Mouse (Mus musculus) 3134 (cell line): ENCODE data around the gene Frem2.

Source experiments
- DNase-seq: peaks from one replicate; pipeline ENCODE4 v3.0.0-alpha.2; 2011; ENCODE audit warnings: low spot score; ENCODE audit not compliant: insufficient read length; ENCODE audit errors: extremely low read depth

The Frem2 gene

GRCm38 (mm10) chr3:53656878-53657561 is at the start of gene Frem2:
TSS of gene Frem2 (minus strand) at chr3:53657355.
- peak; percentile 7 for DNase-seq

GRCm38 (mm10) chr3:53705992-53706495 is 48.9 kb upstream of the Frem2 start:
- no peak for DNase-seq

- no peak for DNase-seq
Measured at GRCm38 (mm10) chr3:53703126-53703505, 46.0 kb upstream of the Frem2 start.

DNA sequence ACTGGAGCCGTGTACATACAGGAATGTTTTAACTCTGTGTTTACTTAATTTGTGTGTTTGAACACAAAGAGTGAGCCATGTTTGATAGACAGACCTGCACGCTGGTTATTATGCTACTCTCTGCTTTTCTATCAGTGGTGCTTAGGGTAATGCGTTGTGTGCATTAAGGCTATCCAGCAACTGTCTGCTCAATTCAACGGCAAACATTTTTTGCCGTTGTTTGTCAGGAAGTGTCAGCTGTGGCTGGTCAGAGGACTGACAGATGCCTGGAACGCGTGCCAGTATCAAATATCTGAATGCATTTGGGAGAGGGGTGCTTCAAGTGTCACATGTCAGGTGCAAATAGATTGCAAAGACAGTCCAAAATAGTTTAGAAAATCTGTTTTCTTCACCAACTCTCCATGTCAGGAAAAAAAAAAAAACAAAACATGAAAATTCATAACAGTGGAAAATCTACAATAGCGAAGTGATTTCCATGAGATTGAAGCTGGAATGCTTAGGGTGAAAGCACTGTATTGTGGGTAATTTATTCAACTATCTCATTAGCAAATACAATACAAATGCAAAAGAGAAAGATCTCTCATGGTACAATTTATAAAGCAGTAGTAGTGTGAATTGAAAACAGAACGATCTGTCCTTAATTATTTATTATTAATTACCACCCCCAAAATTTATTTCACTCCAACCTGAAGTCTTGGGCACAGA is 45.4 kb upstream of the Frem2 start:
- no peak for DNase-seq

GRCm38 (mm10) chr3:53701940-53702339 is 44.8 kb upstream of the Frem2 start:
- DNase-seq = no peak

DNA sequence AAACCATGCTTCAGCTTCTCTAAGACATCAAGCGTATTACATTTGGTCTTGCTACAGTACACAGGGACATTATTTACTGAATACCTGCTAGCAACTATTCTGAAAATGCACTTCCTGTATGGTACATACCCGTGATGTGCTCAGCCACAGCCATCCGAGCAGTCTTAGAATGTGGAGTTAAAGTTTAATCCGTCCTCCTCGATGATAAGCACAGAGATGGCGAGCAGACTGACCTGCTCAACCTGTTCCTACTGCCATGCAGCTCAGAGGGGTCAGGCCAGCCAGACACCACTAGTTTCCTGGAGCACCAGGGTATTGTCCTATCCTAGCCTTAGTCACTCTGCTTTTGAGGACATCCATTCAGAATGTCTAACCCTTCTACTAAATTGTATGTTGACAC is 30.6 kb upstream of the Frem2 start:
- no peak for DNase-seq

- DNase-seq = no peak
Measured at GRCm38 (mm10) chr3:53682244-53682643, 25.1 kb upstream of the Frem2 start.

DNA sequence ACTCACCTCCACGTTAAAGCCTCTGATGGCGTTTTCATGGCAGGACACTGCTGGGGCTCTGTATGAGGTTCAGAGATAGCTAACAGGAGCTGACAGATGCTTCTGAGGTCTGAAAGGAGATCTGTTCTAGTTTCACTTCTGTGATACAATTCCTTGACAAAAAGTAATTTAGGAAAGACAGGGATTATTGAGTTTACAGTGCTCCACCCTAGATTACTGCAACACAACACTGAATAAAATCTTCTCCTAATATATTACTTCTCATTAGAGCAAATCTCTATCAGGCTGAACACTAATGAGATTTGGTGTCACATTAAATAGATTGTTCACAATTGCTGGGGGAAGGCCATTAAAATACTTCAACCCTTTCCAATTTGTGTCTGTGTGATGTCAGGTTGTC is 23.7 kb upstream of the Frem2 start:
- no peak for DNase-seq

DNA sequence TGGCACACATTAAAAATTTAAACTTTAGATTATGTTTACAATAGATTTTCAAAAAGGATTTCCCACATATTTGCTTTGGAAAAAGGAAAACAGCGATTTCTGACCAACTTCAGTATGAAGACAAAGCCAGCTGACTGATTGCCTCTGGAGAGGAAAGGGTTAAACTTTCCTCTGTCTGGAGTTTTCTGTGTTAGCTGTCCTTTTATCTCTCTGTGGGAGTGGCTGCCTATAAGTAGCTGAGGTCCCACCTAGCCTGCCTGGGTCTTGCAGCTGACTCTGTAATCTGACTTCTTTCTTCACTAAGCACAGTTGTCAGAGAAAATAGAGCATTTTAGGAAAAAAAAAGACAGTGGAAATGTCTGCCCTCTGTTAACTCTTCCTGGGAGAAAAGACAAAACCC is 17.1 kb upstream of the Frem2 start:
- DNase-seq = no peak

- DNase-seq = no peak
Measured at GRCm38 (mm10) chr3:53669736-53670135, 12.6 kb upstream of the Frem2 start.

DNA sequence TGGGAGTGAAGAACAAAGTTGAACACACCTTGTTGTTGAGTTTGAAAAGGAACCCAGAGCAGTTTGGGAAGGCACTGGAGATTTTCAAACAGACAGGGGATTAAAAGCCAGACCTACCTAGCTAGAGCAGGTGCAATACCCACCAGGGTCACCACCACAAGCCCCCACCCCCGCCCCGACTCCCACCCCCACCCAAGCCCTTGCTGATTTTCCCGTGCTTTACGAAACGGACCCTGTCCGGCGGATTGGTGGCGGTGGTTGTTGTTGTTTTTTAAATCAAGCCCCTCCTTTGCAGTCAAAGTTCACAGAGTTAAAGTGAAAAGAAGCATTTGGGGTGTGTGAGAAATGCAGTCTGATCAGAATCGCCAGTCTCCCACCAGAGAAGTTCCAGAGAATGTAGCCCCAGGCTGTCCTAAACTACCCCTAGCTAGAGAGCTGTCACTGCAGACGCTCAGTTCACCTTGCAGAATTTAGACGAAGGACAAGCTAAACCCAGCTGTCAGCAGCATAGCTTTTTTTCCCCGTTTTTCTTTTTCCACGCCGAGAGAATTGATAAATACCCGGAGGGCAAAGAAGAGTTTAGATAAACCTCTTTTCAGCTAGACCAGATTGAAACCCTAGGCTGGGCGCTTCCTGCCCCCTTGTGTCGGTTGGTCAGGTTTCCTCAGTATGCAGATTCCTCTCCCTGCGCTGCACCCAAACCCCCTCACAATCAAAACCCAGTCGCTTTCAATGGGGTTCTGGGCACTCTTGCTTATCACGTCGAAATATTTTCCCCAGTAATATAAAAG is 784 bp upstream of the Frem2 start:
- DNase-seq = no peak

- DNase-seq = no peak
Measured at GRCm38 (mm10) chr3:53656328-53656877, 752 bp downstream of the Frem2 start.

DNA sequence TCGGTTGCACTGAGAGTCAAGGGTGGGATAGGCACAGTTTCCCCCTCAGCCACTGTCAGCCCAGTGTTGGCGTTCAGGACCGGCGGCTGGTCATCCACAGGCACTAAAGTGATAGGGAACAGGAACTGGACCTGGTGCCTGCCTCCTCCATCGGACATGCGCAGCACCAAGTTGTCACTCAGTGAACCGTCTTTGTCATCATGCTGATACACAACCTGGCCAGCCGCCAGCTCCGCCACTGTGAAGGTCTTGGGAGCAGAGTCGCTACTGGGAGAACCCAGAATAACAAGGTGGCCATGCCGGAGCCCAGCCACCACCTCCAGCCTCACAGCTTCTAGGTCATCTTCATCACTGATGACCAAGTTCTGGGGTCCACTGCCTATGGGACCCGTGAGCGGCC is 1.8 kb downstream of the Frem2 start:
- DNase-seq = no peak

DNA sequence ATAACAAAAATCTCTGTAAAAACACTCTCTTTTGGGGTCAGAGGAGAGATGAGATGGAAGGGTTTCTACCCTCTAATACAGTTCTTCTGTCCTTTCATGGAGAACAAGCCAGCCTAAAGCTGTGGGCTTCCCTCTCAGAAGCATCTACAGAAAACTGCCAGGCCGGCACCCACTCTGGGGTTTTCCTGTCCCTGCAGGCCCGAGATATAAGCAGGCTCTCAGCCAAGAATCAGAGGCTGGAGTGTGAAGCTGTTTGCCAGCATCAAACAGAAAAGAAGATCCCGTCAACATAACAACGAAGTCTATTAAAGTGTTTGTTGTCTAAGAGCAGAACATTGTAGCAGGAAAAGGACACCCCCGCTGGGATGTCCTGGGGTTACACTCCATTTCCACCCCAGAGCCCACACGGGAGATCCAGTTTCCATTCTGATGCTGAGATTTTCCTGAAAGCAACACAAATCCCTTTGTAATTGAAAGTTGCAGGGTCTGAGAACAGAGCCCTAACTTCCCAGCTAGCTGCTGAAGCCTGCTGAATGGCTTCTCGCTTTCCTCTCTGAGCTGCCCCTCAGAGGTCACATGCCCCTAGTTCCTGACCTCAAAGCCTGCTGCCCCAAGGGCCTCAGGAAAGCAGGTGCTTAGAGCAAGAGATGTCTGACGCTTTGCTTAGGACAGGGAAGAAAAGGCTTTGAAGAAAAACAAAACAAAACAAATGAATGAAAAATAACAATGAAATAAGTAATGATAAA is 7.0 kb downstream of the Frem2 start:
- DNase-seq = no peak

GRCm38 (mm10) chr3:53649425-53649824 is 7.7 kb downstream of the Frem2 start:
- no peak for DNase-seq

DNA sequence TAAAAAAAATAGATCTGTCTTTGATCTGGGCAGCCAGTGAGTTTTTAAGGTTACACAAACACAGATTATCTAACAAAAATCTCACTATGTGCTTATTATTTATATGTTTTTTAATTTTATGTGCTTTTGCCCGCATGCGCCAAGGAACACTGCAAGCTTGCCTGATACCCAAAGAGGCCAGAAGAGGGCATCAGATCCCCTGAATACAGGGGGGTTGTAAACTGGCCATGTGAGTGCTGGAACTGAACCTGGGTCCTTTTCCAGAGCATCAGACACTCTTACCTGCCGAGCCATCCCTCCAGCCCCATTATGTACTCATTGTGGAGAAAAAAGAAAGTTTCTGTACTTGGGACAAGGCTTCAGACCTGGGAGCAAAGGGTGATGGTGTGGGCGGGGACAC is 8.3 kb downstream of the Frem2 start:
- no peak for DNase-seq

GRCm38 (mm10) chr3:53635948-53636347 is 21.2 kb downstream of the Frem2 start:
- DNase-seq = no peak

DNA sequence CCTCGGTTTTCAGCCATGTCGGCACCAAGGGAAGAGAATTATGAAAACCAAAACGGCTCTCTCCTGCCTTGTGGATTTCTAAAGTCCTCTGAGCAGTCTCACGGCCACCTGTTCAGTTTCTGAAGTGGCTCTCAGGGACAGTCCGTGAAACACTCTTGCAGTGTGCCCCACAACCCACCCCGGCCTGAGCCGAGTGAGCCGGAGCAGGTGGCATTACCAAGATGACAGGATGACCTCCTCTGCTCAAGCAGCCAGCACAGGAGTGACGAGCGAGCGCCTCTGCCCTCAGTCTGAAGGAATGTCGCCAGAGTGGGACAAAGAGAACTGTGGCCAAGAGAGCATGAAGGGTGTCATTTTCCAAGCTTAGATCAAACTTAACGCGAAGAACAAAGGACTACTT is 26.0 kb downstream of the Frem2 start:
- no peak for DNase-seq

GRCm38 (mm10) chr3:53630630-53631029 is 26.5 kb downstream of the Frem2 start:
- no peak for DNase-seq

DNA sequence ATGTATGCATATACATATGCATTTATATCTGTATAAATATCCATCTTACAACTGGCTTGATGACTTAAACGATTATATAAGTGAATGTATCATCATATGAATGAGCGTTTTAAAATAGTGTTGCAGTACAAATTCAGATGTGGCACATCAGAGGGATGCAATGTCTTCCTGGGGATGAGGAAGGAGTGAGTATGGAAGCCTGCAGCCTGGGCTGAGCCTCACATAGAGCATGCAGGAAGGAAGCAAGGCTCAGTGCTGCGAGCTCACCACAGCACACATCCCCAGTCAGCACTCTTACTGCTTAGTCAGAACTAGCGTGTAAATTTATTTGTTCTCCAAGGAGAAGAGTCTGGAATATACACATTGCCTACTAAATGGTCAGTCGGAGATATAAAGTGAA is 27.2 kb downstream of the Frem2 start:
- no peak for DNase-seq

DNA sequence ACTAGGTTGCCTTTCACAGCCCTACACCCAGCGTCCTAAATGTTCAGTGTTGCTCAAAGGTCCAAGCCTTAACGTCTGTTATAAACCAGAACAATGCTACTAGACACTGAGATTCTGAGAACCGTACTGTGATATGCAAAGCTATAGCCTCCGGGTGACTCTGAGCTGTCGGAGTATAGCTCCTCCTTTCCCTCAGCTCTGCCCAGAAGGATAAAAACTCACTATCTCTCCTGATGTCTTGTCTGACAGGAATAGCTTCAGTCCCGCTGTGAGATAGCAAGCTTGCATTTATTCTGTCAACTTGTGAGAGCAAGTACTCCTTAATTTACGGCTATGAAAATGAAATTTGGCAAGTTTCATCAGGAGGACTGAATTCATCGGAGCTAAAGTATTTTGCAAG is 33.9 kb downstream of the Frem2 start:
- DNase-seq = no peak
